Comparison of ENCODE assay signal across 9 mouse cellular contexts in the genomic region with DNA sequence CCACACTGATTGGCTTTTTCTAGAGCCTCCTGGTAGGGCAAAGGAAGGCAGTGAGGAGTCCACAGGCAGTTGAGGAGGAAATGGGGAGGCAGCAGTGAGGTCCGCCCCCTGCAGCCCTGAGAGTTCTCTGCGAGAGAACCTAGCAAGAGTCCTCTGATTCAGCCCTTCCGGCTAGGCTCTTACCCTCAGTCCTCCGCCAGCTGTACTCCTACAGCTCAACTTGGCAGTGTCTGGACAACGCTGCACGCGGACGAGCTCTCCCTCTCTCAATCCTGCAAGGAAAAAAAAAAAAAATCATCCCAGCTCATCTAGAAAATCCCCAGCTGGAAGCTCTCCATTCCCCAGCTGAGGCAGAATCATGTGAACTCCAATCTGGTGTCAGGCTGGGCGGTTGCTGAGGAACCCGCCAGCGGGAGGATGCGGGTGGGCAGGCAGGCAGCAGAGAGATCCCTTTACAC. TPM values are rescaled to one million over a fixed set of nuclear protein-coding genes. Genes with fewer than 3 reads are reported as not detected.
DNase-seq lines count a peak whose midpoint lies in the region; ATAC-seq and TF ChIP-seq lines count a peak whose summit lies in the region.
"Had no signal": no experiment of that assay in that cellular context is flagged by ENCODE, and none has a peak within 500 bp of the region (broad histone marks: within the 10 kb centered on the region; RNA-seq: fewer than 3 reads in every experiment).

No protein-coding gene starts in this region.

- H3K27ac ChIP-seq in hindbrain, embryonic 13.5 days = no peak overlapping the region
- no peak overlapping the region for H3K27ac ChIP-seq in hindbrain, embryonic 10.5 days
- H3K27ac ChIP-seq in embryonic facial prominence, embryonic 14.5 days (replicated peaks; ENCODE audit: low read depth, low read length) = no peak overlapping the region
- peak overlapping the region; percentile 34; the same call in 1 of the 2 replicates for H3K27ac ChIP-seq in intestine, embryonic 16.5 days (ENCODE audit: low read length)
- no peak overlapping the region for H3K27ac ChIP-seq in stomach, postnatal 0 days (replicated peaks)

- DNase-seq in hindbrain, embryonic 10.5 days (ENCODE audit: low spot score) = no peak
- DNase-seq in embryonic facial prominence, embryonic 14.5 days (ENCODE audit: low spot score) = peak; percentile 66
- peak; percentile 26 for DNase-seq in lung, postnatal 36 days
- DNase-seq in stomach, postnatal 0 days (ENCODE audit: low spot score) = peak; percentile 32
- DNase-seq in B cell, adult 2 months = no peak

- H3K9ac ChIP-seq in hindbrain, embryonic 13.5 days = 0 out of 2 replicates have a peak overlapping the region, but pooled peaks have one; percentile 4
- H3K9ac ChIP-seq in embryonic facial prominence, embryonic 14.5 days (ENCODE audit: low read depth, low read length) = no peak overlapping the region
- no peak overlapping the region for H3K9ac ChIP-seq in intestine, embryonic 16.5 days (ENCODE audit: low read depth, low read length)
- H3K9ac ChIP-seq in stomach, postnatal 0 days (ENCODE audit: low read length) = no peak overlapping the region

- H3K36me3 ChIP-seq in hindbrain, embryonic 13.5 days = no peaks in the 10 kb centered on the region
- no peaks in the 10 kb centered on the region for H3K36me3 ChIP-seq in hindbrain, embryonic 10.5 days
- no peaks in the 10 kb centered on the region for H3K36me3 ChIP-seq in E14TG2a.4 (ENCODE audit: insufficient read depth, low read length)
- H3K36me3 ChIP-seq in embryonic facial prominence, embryonic 14.5 days (ENCODE audit: control insufficient read depth, insufficient read depth, low read length) = no peaks in the 10 kb centered on the region
- no peaks in the 10 kb centered on the region for H3K36me3 ChIP-seq in intestine, embryonic 16.5 days (ENCODE audit: control insufficient read depth, insufficient read depth, low read length)
- no peaks in the 10 kb centered on the region for H3K36me3 ChIP-seq in stomach, postnatal 0 days (ENCODE audit: control insufficient read depth, insufficient read depth, low read length)

- ATAC-seq in hindbrain, embryonic 13.5 days (ENCODE audit: low FRiP score) = no peak
- ATAC-seq in embryonic facial prominence, embryonic 14.5 days (ENCODE audit: low read depth) = no peak
- peak; percentile 85 for ATAC-seq in intestine, embryonic 16.5 days
- peak; percentile 67; the same call in 1 of the 2 replicates for ATAC-seq in stomach, postnatal 0 days (ENCODE audit: low FRiP score, low TSS enrichment)
- ATAC-seq: Patski had no signal

- 45% methylated on average over 12 of the region's 12 CpGs for WGBS in hindbrain, embryonic 13.5 days
- 51% methylated on average over 12 of the region's 12 CpGs for WGBS in hindbrain, embryonic 10.5 days
- WGBS in embryonic facial prominence, embryonic 14.5 days = 22% methylated on average over 12 of the region's 12 CpGs
- 22% methylated on average over 12 of the region's 12 CpGs for WGBS in intestine, embryonic 16.5 days
- WGBS in stomach, postnatal 0 days = 18% methylated on average over 12 of the region's 12 CpGs

- TF ChIP-seq CTCF in E14TG2a.4 (conservative IDR thresholded peaks at IDR 0.05; ENCODE audit: low read length) = no peak
- peak; percentile 25; the same call in 1 of the 2 replicates for TF ChIP-seq CTCF in stomach, postnatal 0 days (IDR thresholded peaks at IDR 0.05; ENCODE audit: low read depth)

- H3K9me3 ChIP-seq in hindbrain, embryonic 13.5 days = no peaks in the 10 kb centered on the region
- H3K9me3 ChIP-seq in hindbrain, embryonic 10.5 days = no peaks in the 10 kb centered on the region
- no peaks in the 10 kb centered on the region for H3K9me3 ChIP-seq in E14TG2a.4 (ENCODE audit: low read length)
- no peaks in the 10 kb centered on the region for H3K9me3 ChIP-seq in embryonic facial prominence, embryonic 14.5 days (ENCODE audit: control insufficient read depth, low read length)
- H3K9me3 ChIP-seq in intestine, embryonic 16.5 days (ENCODE audit: control insufficient read depth, low read length) = no peaks in the 10 kb centered on the region
- no peaks in the 10 kb centered on the region for H3K9me3 ChIP-seq in stomach, postnatal 0 days (ENCODE audit: control insufficient read depth, low read length)

- H3K4me3 ChIP-seq in hindbrain, embryonic 13.5 days = no peak overlapping the region
- no peak overlapping the region for H3K4me3 ChIP-seq in hindbrain, embryonic 10.5 days
- peak overlapping the region; percentile 23 for H3K4me3 ChIP-seq in E14TG2a.4 (replicated peaks; ENCODE audit: low read length)
- no peak overlapping the region for H3K4me3 ChIP-seq in embryonic facial prominence, embryonic 14.5 days (ENCODE audit: low read depth, low read length)
- H3K4me3 ChIP-seq in intestine, embryonic 16.5 days (ENCODE audit: low read length) = no peak overlapping the region
- no peak overlapping the region for H3K4me3 ChIP-seq in stomach, postnatal 0 days (ENCODE audit: low read depth, low read length)

- H3K27me3 ChIP-seq in hindbrain, embryonic 13.5 days = no peaks in the 10 kb centered on the region
- H3K27me3 ChIP-seq in hindbrain, embryonic 10.5 days (ENCODE audit: insufficient read depth, poor library complexity, severe bottlenecking) = no peaks in the 10 kb centered on the region
- peaks cover 52% of the 10 kb centered on the region for H3K27me3 ChIP-seq in E14TG2a.4 (ENCODE audit: insufficient read depth, low read length)
- H3K27me3 ChIP-seq in embryonic facial prominence, embryonic 14.5 days (replicated peaks; ENCODE audit: control insufficient read depth, insufficient read depth, low read length) = 0 out of 2 replicates have a peak, but pooled peaks cover 5% of the 10 kb centered on the region
- no peaks in the 10 kb centered on the region for H3K27me3 ChIP-seq in intestine, embryonic 16.5 days (replicated peaks; ENCODE audit: control insufficient read depth, insufficient read depth, low read length)
- no peaks in the 10 kb centered on the region; the same call in 1 of the 2 replicates for H3K27me3 ChIP-seq in stomach, postnatal 0 days (ENCODE audit: control insufficient read depth, insufficient read depth, low read length)
- H3K27me3 ChIP-seq: Patski had no signal

- TF ChIP-seq EP300 in stomach, postnatal 0 days (optimal IDR thresholded peaks at IDR 0.05) = no peak

- peaks cover 7% of the 10 kb centered on the region; the same call in 1 of the 2 replicates for H3K4me1 ChIP-seq in hindbrain, embryonic 13.5 days (replicated peaks)
- no peaks in the 10 kb centered on the region for H3K4me1 ChIP-seq in hindbrain, embryonic 10.5 days (replicated peaks)
- H3K4me1 ChIP-seq in E14TG2a.4 (replicated peaks; ENCODE audit: low read depth, low read length) = peaks cover 9% of the 10 kb centered on the region
- H3K4me1 ChIP-seq in embryonic facial prominence, embryonic 14.5 days (ENCODE audit: control insufficient read depth, insufficient read depth, low read length) = no peaks in the 10 kb centered on the region
- H3K4me1 ChIP-seq in intestine, embryonic 16.5 days (ENCODE audit: control insufficient read depth, insufficient read depth, low read length) = no peaks in the 10 kb centered on the region; the same call in 1 of the 2 replicates
- no peaks in the 10 kb centered on the region for H3K4me1 ChIP-seq in stomach, postnatal 0 days (replicated peaks; ENCODE audit: control insufficient read depth, insufficient read depth)

- no peak overlapping the region for H3K4me2 ChIP-seq in hindbrain, embryonic 13.5 days
- H3K4me2 ChIP-seq in embryonic facial prominence, embryonic 14.5 days (ENCODE audit: low read depth, low read length) = no peak overlapping the region
- no peak overlapping the region for H3K4me2 ChIP-seq in intestine, embryonic 16.5 days (ENCODE audit: low read depth, low read length)
- no peak overlapping the region for H3K4me2 ChIP-seq in stomach, postnatal 0 days (replicated peaks; ENCODE audit: low read depth)

RNA-seq across cellular contexts. Expression of gene Gpr68, which starts 20.2 kb away (rescaled TPM):
- 1.6 and 1.7 TPM in 2 replicates for polyA plus RNA-seq in hindbrain, embryonic 13.5 days (2015; fragmentation: Nextera tagmentation; extraction: Ambion mirVana)
- polyA plus RNA-seq in hindbrain, embryonic 10.5 days (2016; fragmentation: Nextera tagmentation; extraction: Ambion mirVana) = 0.10 and 0.21 TPM in 2 replicates
- 0.18 and 0.46 TPM in 2 replicates for polyA plus RNA-seq in embryonic facial prominence, embryonic 14.5 days (2014; fragmentation: Nextera tagmentation; extraction: Ambion mirVana)
- 0.48 and 0.56 TPM in 2 replicates for polyA plus RNA-seq in intestine, embryonic 16.5 days (2015; fragmentation: Nextera tagmentation; extraction: Ambion mirVana)
- polyA plus RNA-seq in stomach, postnatal 0 days (2015; fragmentation: Nextera tagmentation; extraction: Ambion mirVana) = 0.44 and 0.48 TPM in 2 replicates

Comparison
In these comparisons a context has a peak if more than half of its experiments do, and no peak if none do; other contexts are left out.
1. ATAC-seq: peak in intestine, embryonic 16.5 days (single experiment) and stomach, postnatal 0 days (single experiment); none in hindbrain, embryonic 13.5 days (single experiment) and embryonic facial prominence, embryonic 14.5 days (single experiment).
2. DNase-seq: peak in embryonic facial prominence, embryonic 14.5 days (single experiment), lung, postnatal 36 days (single experiment) and stomach, postnatal 0 days (single experiment); none in hindbrain, embryonic 10.5 days (single experiment) and B cell, adult 2 months (0 of 2).